Mouse (Mus musculus) spleen, adult 2 months (tissue): ENCODE results near the gene Gm21860.
"Not testable (repeated sequence)": the region's sequence is repeated elsewhere in the genome, so short reads cannot be mapped to it uniquely, and the experiment has no call there.

Experiments used
- CTCF ChIP-seq: fragments of 200-500 bp; IDR thresholded peaks from 2 replicates; pipeline ENCODE4 v1.5.1; 2011; ENCODE audit warnings: mild to moderate bottlenecking, inconsistent platforms; ENCODE audit not compliant: insufficient read depth, insufficient read length, insufficient replicate concordance; ENCODE audit errors: extremely low read depth
- POLR2A ChIP-seq: fragments of 200-500 bp; IDR thresholded peaks from 2 replicates; pipeline ENCODE4 v1.6.1; 2011; ENCODE audit warnings: low read depth, low read length, inconsistent platforms

GRCm38 (mm10) chrY:90727121-90727908 is 27.3 kb downstream of the Gm21860 start:
- TF ChIP-seq CTCF, POLR2A: not testable (repeated sequence)
